Mouse (Mus musculus) intestine, embryonic 14.5 days (tissue): ENCODE results near the gene Tmem253. TPM values are rescaled to one million over a fixed set of nuclear protein-coding genes. Genes with fewer than 3 reads are reported as not detected.

Experiments
- polyA plus RNA-seq: library from polyadenylated mRNA; unstranded; fragments of >200 nt; fragmentation: Nextera tagmentation; extraction: Ambion mirVana; gene quantifications from 2 replicates; pipeline ENCODE4 v1.2.1, GENCODE M21; 2014

The Tmem253 gene
- polyA plus RNA-seq, 1 experiment from 2014 or later: 8.5 TPM

Other genes with a start within 250 kb of the Tmem253 start
- 1.8 and 1.9 TPM in 2 replicates for gene Ang4, start 242.1 kb upstream of the Tmem253 start, polyA plus RNA-seq
- not detected in 2 replicates for gene AY358078, start 215.6 kb upstream of the Tmem253 start, polyA plus RNA-seq
- not detected in 2 replicates for gene Ear6, start 162.0 kb upstream of the Tmem253 start, polyA plus RNA-seq
- 54.9 and 67.0 TPM in 2 replicates for gene Mettl17, start 130.8 kb upstream of the Tmem253 start, polyA plus RNA-seq
- gene Slc39a2, start 122.8 kb upstream of the Tmem253 start, polyA plus RNA-seq: 0.71 and 0.99 TPM in 2 replicates
- gene Ndrg2, start 101.5 kb upstream of the Tmem253 start, polyA plus RNA-seq: 36.4 and 39.2 TPM in 2 replicates
- gene Tppp2, start 97.2 kb upstream of the Tmem253 start, polyA plus RNA-seq: 0.31 TPM in 1 of 2 replicates, not detected in the other
- not detected in 2 replicates for gene Rnase13, start 92.9 kb upstream of the Tmem253 start, polyA plus RNA-seq
- 80.8 and 86.3 TPM in 2 replicates for gene Arhgef40, start 30.9 kb upstream of the Tmem253 start, polyA plus RNA-seq
- 31.9 and 34.0 TPM in 2 replicates for gene Zfp219, start 5.1 kb downstream of the Tmem253 start, polyA plus RNA-seq
- gene Olfr221, start 26.8 kb downstream of the Tmem253 start, polyA plus RNA-seq: not detected in 2 replicates
- gene Hnrnpc, start 88.4 kb downstream of the Tmem253 start, polyA plus RNA-seq: 530 and 607 TPM in 2 replicates
- gene Rpgrip1, start 95.0 kb downstream of the Tmem253 start, polyA plus RNA-seq: 76.9 and 83.0 TPM in 2 replicates
- gene Supt16, start 181.8 kb downstream of the Tmem253 start, polyA plus RNA-seq: 68.9 and 73.5 TPM in 2 replicates
- gene Chd8, start 242.1 kb downstream of the Tmem253 start, polyA plus RNA-seq: 47.4 and 50.6 TPM in 2 replicates